Mouse (Mus musculus) c-Kit-positive CD71-negative TER-119-negative erythroid progenitor cells, embryonic 14.5 days (primary cell): ENCODE measurements around the gene Mansc1.

Source experiments
- DNase-seq: peaks from one replicate; pipeline ENCODE4 v3.0.0-alpha.2; 2013; ENCODE audit warnings: low read depth

Mansc1 gene

DNA sequence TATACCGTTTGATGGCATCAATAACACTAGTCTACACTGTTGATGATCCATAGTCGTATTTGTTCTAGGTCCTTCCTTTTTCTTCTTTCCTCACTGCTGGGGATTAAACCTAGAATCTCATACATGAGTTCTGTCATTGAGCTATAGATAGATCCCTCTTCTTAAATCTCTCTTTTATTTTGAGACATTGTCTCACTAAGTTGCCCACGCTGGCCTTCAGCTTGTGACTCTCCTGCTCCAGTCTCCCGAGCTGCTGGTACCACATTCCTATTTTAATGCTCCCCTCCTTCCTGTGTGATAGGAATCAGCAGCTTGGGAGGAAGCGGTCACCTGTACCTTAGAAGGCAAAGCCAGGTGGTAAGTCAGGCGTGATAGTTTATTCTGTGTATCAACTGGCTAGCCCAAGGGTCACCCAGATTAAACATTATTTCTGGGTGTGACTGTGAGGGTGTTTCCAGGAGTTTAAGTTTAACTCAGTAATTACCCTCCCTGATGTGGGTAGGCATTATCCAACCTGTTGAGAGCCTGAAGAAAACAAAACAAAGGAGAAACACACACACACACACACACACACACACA, 34.5 kb downstream of the Mansc1 start:
- no peak for DNase-seq

DNA sequence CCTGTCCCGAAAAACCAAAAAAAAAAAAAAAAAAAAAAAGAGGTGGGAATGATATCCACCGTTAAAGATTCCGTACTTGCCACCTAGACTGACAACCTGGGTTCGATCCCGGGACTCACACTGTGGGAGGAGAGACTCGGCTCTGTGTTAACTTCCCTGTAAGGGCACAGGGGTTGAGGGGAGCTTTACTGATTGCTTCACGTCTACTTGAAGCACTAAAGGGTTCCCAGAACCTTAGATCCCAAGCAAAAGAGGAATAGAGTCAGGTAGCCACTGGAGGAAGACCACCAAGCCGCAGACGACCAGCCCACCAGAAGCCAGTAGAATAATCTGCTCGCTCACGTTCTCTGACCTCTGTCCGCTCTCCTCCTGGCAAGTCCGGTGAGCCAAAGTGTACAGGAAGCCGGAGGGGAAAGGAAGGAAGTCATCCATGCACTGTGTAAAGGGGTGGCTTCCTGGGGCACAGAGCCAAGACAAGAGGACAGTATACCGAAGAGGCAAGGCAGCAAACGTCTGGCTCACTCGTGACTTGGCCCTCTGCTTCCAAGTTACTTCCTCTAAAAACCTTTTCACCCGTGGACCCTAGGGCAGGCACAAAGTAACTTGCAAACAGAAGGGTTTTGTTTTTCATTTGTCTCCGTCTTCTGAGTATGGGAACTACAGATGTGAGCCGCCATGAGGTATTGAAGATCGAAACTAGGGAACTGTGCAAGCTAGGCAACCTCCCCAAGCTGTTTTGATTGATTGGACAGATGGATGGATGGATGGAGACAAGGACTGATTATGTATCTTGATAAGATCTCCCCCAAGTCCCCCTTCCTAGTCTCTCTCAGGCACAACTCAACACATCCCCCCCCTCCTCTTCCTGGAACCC, 37.5 kb downstream of the Mansc1 start:
- DNase-seq: no peak

DNA sequence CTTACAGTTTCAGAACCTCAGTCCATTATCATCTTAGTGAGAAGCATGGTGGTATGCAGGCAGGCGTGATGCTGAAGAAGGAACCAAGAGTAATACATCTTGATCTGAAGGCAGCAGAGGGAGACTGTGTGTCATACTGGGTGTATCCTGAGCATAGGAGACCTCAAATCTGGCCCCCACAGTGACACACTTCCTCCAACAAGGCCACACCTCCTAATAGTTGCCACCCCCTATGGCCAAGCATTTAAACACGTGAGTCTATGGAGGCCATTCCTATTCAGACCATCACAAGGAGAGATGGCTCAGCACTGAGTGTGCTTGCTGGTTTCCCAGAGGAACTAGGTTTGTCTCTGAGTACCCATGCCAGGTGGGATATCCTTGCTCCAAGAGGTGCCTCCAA, 40.7 kb downstream of the Mansc1 start:
- DNase-seq: no peak

DNA sequence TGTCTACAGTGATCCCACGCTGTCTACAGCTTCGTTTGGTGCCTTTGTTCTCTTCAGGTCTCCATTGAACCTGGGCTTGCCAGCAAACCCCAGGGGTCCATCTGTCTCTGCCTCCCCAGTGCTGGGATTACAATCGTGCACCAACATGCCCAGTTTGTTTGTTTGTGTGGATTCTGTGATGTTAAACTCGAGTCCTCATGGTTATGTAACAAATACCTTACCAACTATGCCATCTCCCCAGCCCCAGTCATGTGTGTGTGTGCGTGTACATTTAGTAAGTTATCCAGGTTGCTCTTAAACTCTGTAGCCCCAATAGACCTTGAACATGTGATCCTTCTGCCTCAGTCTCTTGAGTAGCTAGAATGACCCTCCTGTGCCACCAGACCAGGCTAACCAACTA, 46.0 kb downstream of the Mansc1 start:
- DNase-seq: no peak

DNA sequence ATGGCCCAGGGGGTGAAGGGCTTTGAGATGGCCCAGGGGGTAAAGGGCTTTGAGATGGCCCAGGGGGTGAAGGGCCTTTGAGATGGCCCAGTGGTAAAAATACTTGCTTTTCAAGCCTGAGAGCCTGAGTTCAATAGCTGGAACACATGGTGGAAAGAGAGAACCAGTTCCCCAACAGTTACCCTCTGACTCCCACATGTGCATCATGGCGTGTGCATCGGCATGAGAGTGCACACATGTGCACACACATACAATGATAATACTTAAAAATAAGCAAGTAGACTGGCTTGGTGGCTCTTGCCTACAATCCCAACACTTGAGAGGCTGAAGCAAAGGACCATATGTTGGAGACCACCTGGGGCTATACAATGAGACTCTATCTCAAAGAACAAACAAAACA, 47.7 kb downstream of the Mansc1 start:
- no peak for DNase-seq

DNA sequence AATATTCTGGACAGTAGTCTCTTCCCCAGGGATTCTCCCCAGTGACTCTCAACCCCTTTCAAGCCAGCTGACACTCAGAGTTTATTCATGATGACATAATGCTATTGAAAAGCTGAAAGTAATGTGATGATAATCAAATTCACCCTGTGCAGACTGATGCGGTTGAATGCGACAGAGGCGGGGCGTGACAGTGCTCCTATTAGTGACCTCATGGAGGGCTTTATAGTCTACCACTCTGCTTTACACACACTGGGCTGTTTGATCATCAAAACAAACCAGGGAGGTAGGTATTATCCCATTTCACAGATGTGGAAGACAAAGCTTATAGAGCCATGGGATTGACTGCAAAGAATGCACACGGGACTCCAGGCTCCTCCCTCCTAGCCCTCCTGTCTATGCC, 50.2 kb downstream of the Mansc1 start:
- no peak for DNase-seq

DNA sequence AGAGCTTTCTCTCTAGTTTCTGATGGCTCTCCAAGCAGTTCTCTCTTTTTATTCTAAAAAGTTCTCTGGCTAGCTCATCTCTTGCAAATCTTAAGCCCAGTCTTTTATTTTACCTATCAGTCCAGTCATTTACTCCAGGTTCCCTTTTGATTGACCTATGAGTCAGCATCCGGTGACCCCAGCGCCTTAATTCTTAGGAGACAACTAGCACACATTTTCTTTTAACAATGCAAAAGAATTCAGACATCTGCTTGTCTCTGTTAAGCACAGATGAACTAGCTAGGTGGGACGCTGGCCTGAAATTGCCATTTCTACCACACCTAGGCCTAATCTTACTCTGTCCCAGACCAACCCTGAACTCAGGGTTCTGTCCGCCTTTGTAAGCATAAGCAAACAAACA, 52.8 kb downstream of the Mansc1 start:
- no peak for DNase-seq

DNA sequence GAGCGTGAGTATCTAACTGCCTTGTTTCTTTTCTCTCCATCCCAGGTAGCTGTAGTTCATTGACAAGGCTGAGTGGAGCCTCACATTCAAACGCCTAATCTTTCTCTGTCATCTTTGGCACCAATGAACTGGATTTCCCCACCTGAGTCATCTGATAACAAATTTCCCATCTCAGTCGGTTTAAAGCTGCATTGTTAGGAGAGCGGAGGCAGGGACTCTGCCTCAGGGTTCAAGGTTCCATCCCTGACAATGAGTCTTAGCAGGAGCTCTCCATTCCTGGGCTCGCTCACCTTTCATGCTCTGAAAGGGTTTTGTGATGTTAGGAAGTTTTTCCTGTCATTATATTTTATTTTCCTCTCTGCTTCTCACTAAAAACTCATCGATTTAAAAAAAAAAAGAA, 54.2 kb downstream of the Mansc1 start:
- no peak for DNase-seq

DNA sequence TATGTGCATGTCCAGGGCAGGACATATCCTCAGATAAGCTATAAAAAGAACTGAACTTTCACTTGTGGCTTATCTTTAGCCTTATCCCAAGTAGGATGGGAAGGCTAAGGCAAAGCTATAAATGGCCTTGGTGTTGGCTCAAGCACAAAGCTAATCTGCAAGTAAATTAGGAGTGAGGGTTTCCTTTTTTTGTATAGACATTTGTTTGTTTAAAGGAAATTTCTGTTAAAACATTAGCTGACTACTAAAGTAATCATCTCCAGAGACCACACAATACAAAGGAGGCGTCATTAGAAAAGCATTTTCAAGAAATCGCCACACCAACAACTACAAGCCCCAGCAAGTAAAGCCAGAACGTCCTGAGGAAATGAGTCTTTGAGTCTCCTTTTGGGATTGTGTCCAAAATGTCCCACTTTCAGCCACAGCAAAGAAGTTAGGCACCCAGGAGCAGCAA, 57.0 kb downstream of the Mansc1 start:
- no peak for DNase-seq

DNA sequence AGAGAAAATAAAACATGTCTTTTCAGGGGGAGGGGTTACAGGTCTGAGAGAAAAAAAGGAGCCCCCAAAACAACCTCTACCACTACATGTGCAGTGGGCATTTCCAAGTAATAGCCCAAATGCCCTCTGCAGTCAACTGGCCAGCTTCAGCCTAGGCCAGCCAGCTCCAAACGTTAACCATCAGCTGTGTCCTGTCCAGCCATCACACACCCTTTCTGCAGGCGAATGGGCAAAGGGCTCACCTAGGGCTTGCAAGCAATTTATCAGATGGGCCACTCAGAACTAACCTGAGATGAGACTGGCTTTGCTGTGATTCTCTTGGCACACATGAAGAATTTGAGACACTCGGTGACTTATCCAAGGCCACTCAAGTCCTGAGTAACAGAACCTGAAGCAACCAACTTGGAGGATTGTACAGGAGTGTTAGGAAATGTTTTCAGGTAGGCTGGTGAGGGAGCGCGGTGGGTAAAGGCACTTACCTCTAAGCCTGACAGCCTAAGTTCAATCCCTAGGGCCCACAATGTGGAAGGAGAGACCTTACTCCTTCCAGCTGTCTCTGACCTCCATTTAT, 64.2 kb downstream of the Mansc1 start:
- DNase-seq: no peak

DNA sequence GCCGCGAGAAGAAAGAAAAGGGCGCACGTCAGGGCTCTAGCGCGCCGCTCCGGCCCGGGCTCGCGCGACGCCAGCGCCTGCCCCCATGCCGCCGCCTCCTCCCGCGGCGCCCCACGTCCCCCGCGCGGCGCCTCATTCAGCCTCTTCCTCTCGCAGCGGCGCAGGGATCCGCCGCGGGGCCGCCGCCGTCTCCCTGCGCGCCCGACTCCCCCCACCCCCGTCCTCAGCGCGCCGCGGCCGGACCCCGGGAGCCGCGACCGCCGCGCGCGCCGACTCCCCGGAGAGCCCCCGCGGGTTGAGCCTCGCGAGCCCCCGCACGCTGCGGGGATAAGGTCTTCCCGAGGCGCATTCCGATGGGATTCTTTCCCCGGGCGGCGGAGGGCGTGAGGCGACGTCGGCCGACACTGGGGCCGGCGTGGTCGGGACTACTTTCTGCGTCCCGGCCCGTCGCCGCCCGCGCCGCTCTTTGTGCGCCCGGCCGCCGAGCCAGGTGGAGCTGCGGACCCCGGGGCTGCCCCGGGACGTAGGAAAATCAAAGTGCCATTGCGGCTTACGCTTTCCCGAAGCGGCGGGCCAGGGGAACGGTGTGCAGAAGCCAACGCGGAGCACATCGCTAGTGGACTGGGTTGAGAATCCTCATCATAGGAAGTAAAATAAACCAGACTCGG, 65.3 kb downstream of the Mansc1 start, which contains the start of gene Lrp6:
TSS of gene Lrp6 (minus strand) at position 148 of the 668 bp plus-strand sequence.
- peak; percentile 62 for DNase-seq

DNA sequence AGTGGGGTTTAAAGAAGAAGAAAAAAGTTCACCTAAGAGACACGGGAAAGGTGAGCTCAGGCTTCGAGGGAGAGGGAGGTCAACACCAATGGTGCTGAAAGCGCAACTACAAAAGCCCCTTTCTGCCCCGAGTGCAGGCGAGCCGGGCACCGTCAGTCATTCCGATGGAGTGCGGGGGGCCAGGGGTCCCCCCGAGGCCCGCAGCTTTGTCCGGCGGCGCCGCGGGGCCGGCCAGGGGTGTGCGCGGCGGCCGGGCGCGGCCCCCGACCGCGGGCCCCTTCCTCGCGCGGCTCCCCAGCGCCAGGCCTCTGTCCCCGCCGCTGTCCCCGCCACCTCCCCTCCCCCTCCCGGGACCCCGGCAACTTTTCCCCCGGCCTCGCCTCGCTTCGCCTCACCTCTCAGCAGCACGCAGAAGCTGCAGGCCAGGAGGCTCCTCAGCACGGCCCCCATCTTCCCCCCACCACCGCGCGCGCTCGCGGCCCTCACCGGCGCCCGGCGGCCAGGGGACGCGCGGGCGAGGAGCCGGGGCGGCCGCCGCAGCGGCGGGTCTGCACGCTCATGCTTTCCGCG, 66.0 kb downstream of the Mansc1 start:
- no peak for DNase-seq

DNA sequence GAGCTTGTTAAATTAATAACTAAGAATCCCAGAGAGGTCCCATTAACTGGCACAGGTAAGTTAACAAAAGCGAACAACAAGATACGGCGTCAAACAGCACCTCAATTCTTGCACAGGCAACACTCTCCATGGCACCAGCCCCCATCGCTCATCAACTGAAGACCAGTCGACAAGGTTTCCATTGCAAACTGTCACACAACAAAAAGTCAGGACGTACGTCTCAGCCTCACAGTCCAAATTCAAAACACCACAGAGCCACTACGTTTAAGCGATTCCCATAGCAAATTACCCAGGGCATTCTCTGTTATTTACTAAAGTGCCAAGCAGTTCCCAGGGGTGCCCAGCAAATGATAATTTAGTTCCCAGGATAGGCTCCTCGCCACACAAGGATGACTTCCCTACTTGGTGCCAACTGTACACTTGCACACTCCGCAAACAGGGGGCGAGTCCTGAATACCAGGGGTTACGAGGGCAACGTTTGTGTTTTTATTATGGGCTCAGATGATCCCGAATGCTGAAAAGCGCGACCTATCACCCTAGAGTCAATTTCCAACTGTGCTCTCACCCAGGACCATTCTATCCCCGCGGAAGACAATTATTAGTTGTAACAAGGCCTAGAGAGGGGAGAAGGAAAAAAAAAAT, 66.6 kb downstream of the Mansc1 start:
- DNase-seq: no peak

DNA sequence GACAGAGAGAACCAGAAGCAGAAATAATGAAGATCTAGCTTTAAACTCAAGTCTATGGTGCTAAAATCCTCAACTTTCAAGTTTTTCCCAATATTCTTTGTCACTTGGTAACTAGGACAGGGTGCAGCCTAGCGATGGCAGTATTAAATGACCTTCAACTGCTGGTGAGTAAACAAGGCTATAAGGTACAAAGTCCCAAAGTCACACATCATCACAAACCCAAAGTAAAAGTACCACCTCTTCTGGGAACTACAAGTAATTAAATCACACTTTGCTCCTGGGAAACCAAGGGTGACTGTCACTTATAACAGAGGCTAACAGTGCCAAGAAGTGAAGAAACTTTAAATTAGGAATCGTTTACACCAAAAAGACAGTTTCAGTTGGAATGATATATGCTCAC, 67.7 kb downstream of the Mansc1 start:
- DNase-seq: no peak

DNA sequence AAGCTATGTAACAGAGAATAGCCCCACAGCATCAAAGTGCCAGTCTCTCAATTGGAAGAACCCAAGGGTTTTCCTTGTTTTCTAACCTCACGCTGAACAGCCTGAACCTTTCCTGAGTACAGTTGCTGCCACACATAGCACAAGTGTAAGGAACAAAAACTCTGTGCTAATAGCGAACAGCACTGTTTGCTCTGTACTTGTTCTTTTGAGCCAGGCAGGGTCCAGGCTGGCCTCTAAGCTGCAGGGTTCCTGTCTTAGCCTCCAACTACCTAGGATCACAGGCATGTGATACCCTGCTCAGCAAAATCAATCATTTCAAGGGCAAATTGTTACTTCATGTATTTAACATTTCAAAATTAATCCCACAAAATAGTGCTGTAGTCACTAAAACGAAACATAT, 72.7 kb downstream of the Mansc1 start:
- no peak for DNase-seq
